Mouse (Mus musculus): ENCODE results near the gene Rims3.
A peak's percentile ranks its signal among the peaks of the same experiment; 100 is the strongest.

The Rims3 gene

GRCm38 (mm10) chr4:120854588-120855319 lies at the start of gene Rims3:
Gene Rims3, plus strand, starts transcription at chr4:120854816.
- peak; percentile 48 to 54 for DNase-seq

- no peak for DNase-seq
These were observed 48.8 kb upstream of the Rims3 start for GRCm38 (mm10) chr4:120805816-120806215.

- no peak for DNase-seq
These were observed 40.9 kb upstream of the Rims3 start for GRCm38 (mm10) chr4:120813762-120814161.

GRCm38 (mm10) chr4:120814171-120814570 lies 40.4 kb upstream of the Rims3 start:
- DNase-seq = peak; percentile 10 to 39

GRCm38 (mm10) chr4:120815163-120815562 lies 39.5 kb upstream of the Rims3 start:
- DNase-seq = no peak

GRCm38 (mm10) chr4:120815622-120816334 lies 38.8 kb upstream of the Rims3 start:
- peak; percentile 79 to 82 for DNase-seq

- peak; percentile 35 to 52 for DNase-seq
These were observed 37.4 kb upstream of the Rims3 start for GRCm38 (mm10) chr4:120817002-120817774.

GRCm38 (mm10) chr4:120817951-120818350 lies 36.7 kb upstream of the Rims3 start:
- peak in 1 of 2 experiments; percentile 10 for DNase-seq

- no peak for DNase-seq
These were observed 35.3 kb upstream of the Rims3 start for GRCm38 (mm10) chr4:120819296-120819695.

- DNase-seq = no peak
These were observed 34.7 kb upstream of the Rims3 start for GRCm38 (mm10) chr4:120819871-120820270.

- DNase-seq = no peak
These were observed 32.3 kb upstream of the Rims3 start for GRCm38 (mm10) chr4:120822191-120822911.

- DNase-seq = peak; percentile 95 to 98
These were observed 29.5 kb upstream of the Rims3 start for GRCm38 (mm10) chr4:120825100-120825553.

- DNase-seq = peak; percentile 98
These were observed 28.9 kb upstream of the Rims3 start for GRCm38 (mm10) chr4:120825577-120826326.

GRCm38 (mm10) chr4:120826418-120826817 lies 28.2 kb upstream of the Rims3 start:
- DNase-seq = no peak

- DNase-seq = no peak
These were observed 23.8 kb upstream of the Rims3 start for GRCm38 (mm10) chr4:120830767-120831166.

GRCm38 (mm10) chr4:120831472-120831871 lies 23.1 kb upstream of the Rims3 start, which contains the start of gene Nfyc:
Gene Nfyc, minus strand, starts transcription at chr4:120831572.
- no peak for DNase-seq

- no peak for DNase-seq
These were observed 13.3 kb upstream of the Rims3 start for GRCm38 (mm10) chr4:120841342-120841741.

- DNase-seq = no peak
These were observed 10.1 kb upstream of the Rims3 start for GRCm38 (mm10) chr4:120844423-120845082.

- DNase-seq = no peak
These were observed 9.5 kb upstream of the Rims3 start for GRCm38 (mm10) chr4:120845098-120845497.

- no peak for DNase-seq
These were observed 5.7 kb upstream of the Rims3 start for GRCm38 (mm10) chr4:120848909-120849308.

GRCm38 (mm10) chr4:120849451-120849850 lies 5.2 kb upstream of the Rims3 start:
- no peak for DNase-seq
